Mouse (Mus musculus): ENCODE results near the gene Gabrp. TPM values are rescaled to one million over a fixed set of nuclear protein-coding genes. Genes with fewer than 3 reads are reported as not detected.

Gabrp gene
- polyA plus RNA-seq, 1 experiment from 2014 or later, result 0.52 TPM

- no peak overlapping the region for H3K27ac ChIP-seq (ENCODE audit: low read depth, low read length)
- no peak overlapping the region for H3K4me2 ChIP-seq
- ATAC-seq (replicated peaks; ENCODE audit: insufficient number of reproducible peaks, low FRiP score, low TSS enrichment), result no peak
- no peak overlapping the region for H3K9ac ChIP-seq (ENCODE audit: low read depth, low read length)
- no peaks in the 10 kb centered on the region for H3K4me1 ChIP-seq (ENCODE audit: control insufficient read depth, insufficient read depth, low read length)
- no peaks in the 10 kb centered on the region for H3K9me3 ChIP-seq (replicated peaks; ENCODE audit: control insufficient read depth, low read length)
- 51% methylated on average over 11 of the region's 11 CpGs for WGBS (ENCODE audit: insufficient replicate concordance)
- no peaks in the 10 kb centered on the region for H3K36me3 ChIP-seq (ENCODE audit: control insufficient read depth, insufficient read depth, low read length)
- no peak overlapping the region for H3K4me3 ChIP-seq (ENCODE audit: low read depth, low read length)
- H3K27me3 ChIP-seq (ENCODE audit: control insufficient read depth, insufficient read depth, low read length), result no peaks in the 10 kb centered on the region
Observed at GRCm38 (mm10) chr11:33544121-33544520, 34.6 kb downstream of the Gabrp start.

GRCm38 (mm10) chr11:33537390-33538125 is 41.2 kb downstream of the Gabrp start:
- no peak overlapping the region for H3K4me2 ChIP-seq
- no peak overlapping the region for H3K9ac ChIP-seq (ENCODE audit: low read depth, low read length)
- no peaks in the 10 kb centered on the region for H3K4me1 ChIP-seq (ENCODE audit: control insufficient read depth, insufficient read depth, low read length)
- H3K9me3 ChIP-seq (replicated peaks; ENCODE audit: control insufficient read depth, low read length), result no peaks in the 10 kb centered on the region
- no peaks in the 10 kb centered on the region for H3K27me3 ChIP-seq (ENCODE audit: control insufficient read depth, insufficient read depth, low read length)
- no peak for ATAC-seq (replicated peaks; ENCODE audit: insufficient number of reproducible peaks, low FRiP score, low TSS enrichment)
- H3K27ac ChIP-seq (ENCODE audit: low read depth, low read length), result no peak overlapping the region
- no peak overlapping the region for H3K4me3 ChIP-seq (ENCODE audit: low read depth, low read length)
- H3K36me3 ChIP-seq (ENCODE audit: control insufficient read depth, insufficient read depth, low read length), result no peaks in the 10 kb centered on the region
- 80% methylated on average over 5 of the region's 5 CpGs for WGBS (ENCODE audit: insufficient replicate concordance)

GRCm38 (mm10) chr11:33536636-33537035 is 42.1 kb downstream of the Gabrp start:
- WGBS (ENCODE audit: insufficient replicate concordance), result 76% methylated on average over 3 of the region's 3 CpGs
- Histone ChIP-seq H3K27ac (ENCODE audit: low read depth, low read length) (no peak overlapping the region), H3K4me3 (ENCODE audit: low read depth, low read length) (no peak overlapping the region), H3K9me3 (replicated peaks; ENCODE audit: control insufficient read depth, low read length) (no peaks in the 10 kb centered on the region), H3K4me1 (ENCODE audit: control insufficient read depth, insufficient read depth, low read length) (no peaks in the 10 kb centered on the region), H3K4me2 (no peak overlapping the region), H3K36me3 (ENCODE audit: control insufficient read depth, insufficient read depth, low read length) (no peaks in the 10 kb centered on the region), H3K27me3 (ENCODE audit: control insufficient read depth, insufficient read depth, low read length) (no peaks in the 10 kb centered on the region), H3K9ac (ENCODE audit: low read depth, low read length) (no peak overlapping the region)
- no peak for ATAC-seq (replicated peaks; ENCODE audit: insufficient number of reproducible peaks, low FRiP score, low TSS enrichment)

GRCm38 (mm10) chr11:33534541-33534940 is 44.2 kb downstream of the Gabrp start:
- ATAC-seq (replicated peaks; ENCODE audit: insufficient number of reproducible peaks, low FRiP score, low TSS enrichment), result no peak; the same call in 1 of the 2 replicates
- H3K27ac ChIP-seq (ENCODE audit: low read depth, low read length), result no peak overlapping the region
- H3K36me3 ChIP-seq (ENCODE audit: control insufficient read depth, insufficient read depth, low read length), result no peaks in the 10 kb centered on the region
- no peak overlapping the region for H3K4me2 ChIP-seq
- no peaks in the 10 kb centered on the region for H3K9me3 ChIP-seq (replicated peaks; ENCODE audit: control insufficient read depth, low read length)
- H3K9ac ChIP-seq (ENCODE audit: low read depth, low read length), result no peak overlapping the region
- H3K4me3 ChIP-seq (ENCODE audit: low read depth, low read length), result no peak overlapping the region
- no peaks in the 10 kb centered on the region for H3K4me1 ChIP-seq (ENCODE audit: control insufficient read depth, insufficient read depth, low read length)
- 79% methylated on average over 4 of the region's 4 CpGs for WGBS (ENCODE audit: insufficient replicate concordance)
- H3K27me3 ChIP-seq (ENCODE audit: control insufficient read depth, insufficient read depth, low read length), result no peaks in the 10 kb centered on the region

GRCm38 (mm10) chr11:33533577-33533976 is 45.2 kb downstream of the Gabrp start:
- no peaks in the 10 kb centered on the region for H3K36me3 ChIP-seq (ENCODE audit: control insufficient read depth, insufficient read depth, low read length)
- no peaks in the 10 kb centered on the region for H3K4me1 ChIP-seq (ENCODE audit: control insufficient read depth, insufficient read depth, low read length)
- no peaks in the 10 kb centered on the region for H3K9me3 ChIP-seq (replicated peaks; ENCODE audit: control insufficient read depth, low read length)
- ATAC-seq (replicated peaks; ENCODE audit: insufficient number of reproducible peaks, low FRiP score, low TSS enrichment), result no peak
- no peak overlapping the region for H3K4me2 ChIP-seq
- H3K9ac ChIP-seq (ENCODE audit: low read depth, low read length), result no peak overlapping the region
- no peak overlapping the region for H3K27ac ChIP-seq (ENCODE audit: low read depth, low read length)
- no peak overlapping the region for H3K4me3 ChIP-seq (ENCODE audit: low read depth, low read length)
- H3K27me3 ChIP-seq (ENCODE audit: control insufficient read depth, insufficient read depth, low read length), result no peaks in the 10 kb centered on the region
- WGBS (ENCODE audit: insufficient replicate concordance), result 51% methylated on average over 3 of the region's 3 CpGs

- WGBS (ENCODE audit: insufficient replicate concordance), result 51% methylated on average over 2 of the region's 2 CpGs
Observed at GRCm38 (mm10) chr11:33529576-33529975, 49.2 kb downstream of the Gabrp start.

GRCm38 (mm10) chr11:33513376-33513991 is 65.3 kb downstream of the Gabrp start, which contains the start of gene Ranbp17:
Ranbp17 (minus strand) TSS chr11:33513746.
- Histone ChIP-seq H3K9ac (ENCODE audit: low read depth, low read length) (peak within 1 kb of the TSS; percentile 93), H3K4me3 (ENCODE audit: low read depth, low read length) (peak within 1 kb of the TSS; percentile 92), H3K4me2 (peak within 1 kb of the TSS; percentile 81), H3K27me3 (ENCODE audit: control insufficient read depth, insufficient read depth, low read length) (no peaks in the 10 kb centered on the region), H3K27ac (ENCODE audit: low read depth, low read length) (peak within 1 kb of the TSS; percentile 70), H3K4me1 (ENCODE audit: control insufficient read depth, insufficient read depth, low read length) (no peaks in the 10 kb centered on the region), H3K9me3 (replicated peaks; ENCODE audit: control insufficient read depth, low read length) (no peaks in the 10 kb centered on the region), H3K36me3 (ENCODE audit: control insufficient read depth, insufficient read depth, low read length) (no peaks in the 10 kb centered on the region)
- 2% methylated on average over 48 of the region's 72 CpGs for WGBS (ENCODE audit: insufficient replicate concordance)
- ATAC-seq (replicated peaks; ENCODE audit: insufficient number of reproducible peaks, low FRiP score, low TSS enrichment), result peak; percentile 86

More at GRCm38 (mm10) chr11:33529576-33529975, 49.2 kb downstream of the Gabrp start:
- Histone ChIP-seq H3K27me3 (ENCODE audit: control insufficient read depth, insufficient read depth, low read length) (no peaks in the 10 kb centered on the region), H3K36me3 (ENCODE audit: control insufficient read depth, insufficient read depth, low read length) (no peaks in the 10 kb centered on the region), H3K27ac (ENCODE audit: low read depth, low read length) (no peak overlapping the region), H3K4me3 (ENCODE audit: low read depth, low read length) (no peak overlapping the region), H3K4me1 (ENCODE audit: control insufficient read depth, insufficient read depth, low read length) (no peaks in the 10 kb centered on the region), H3K9me3 (replicated peaks; ENCODE audit: control insufficient read depth, low read length) (no peaks in the 10 kb centered on the region), H3K9ac (ENCODE audit: low read depth, low read length) (no peak overlapping the region), H3K4me2 (no peak overlapping the region)
- ATAC-seq (replicated peaks; ENCODE audit: insufficient number of reproducible peaks, low FRiP score, low TSS enrichment), result no peak

- H3K4me1 ChIP-seq (ENCODE audit: control insufficient read depth, insufficient read depth, low read length), result no peaks in the 10 kb centered on the region
- no peaks in the 10 kb centered on the region for H3K36me3 ChIP-seq (ENCODE audit: control insufficient read depth, insufficient read depth, low read length)
- H3K9me3 ChIP-seq (replicated peaks; ENCODE audit: control insufficient read depth, low read length), result no peaks in the 10 kb centered on the region
- H3K27ac ChIP-seq (ENCODE audit: low read depth, low read length), result peak overlapping the region; percentile 70
- H3K4me2 ChIP-seq, result peak overlapping the region; percentile 81
- WGBS (ENCODE audit: insufficient replicate concordance), result under 1% methylated on average over 42 of the region's 43 CpGs
- H3K9ac ChIP-seq (ENCODE audit: low read depth, low read length), result peak overlapping the region; percentile 93
- peak overlapping the region; percentile 92 for H3K4me3 ChIP-seq (ENCODE audit: low read depth, low read length)
- ATAC-seq (replicated peaks; ENCODE audit: insufficient number of reproducible peaks, low FRiP score, low TSS enrichment), result peak; percentile 91
- H3K27me3 ChIP-seq (ENCODE audit: control insufficient read depth, insufficient read depth, low read length), result no peaks in the 10 kb centered on the region
Observed at GRCm38 (mm10) chr11:33512854-33513375, 65.8 kb downstream of the Gabrp start.

Measured in heart, embryonic 11.5 days (tissue).